Mouse (Mus musculus) activated CD4-positive, CD25-positive, alpha-beta regulatory T cell (primary cell): ENCODE data around the gene Gemin8. TPM values are rescaled to one million over a fixed set of nuclear protein-coding genes. Genes with fewer than 3 reads are reported as not detected.

Experiments
- polyA plus RNA-seq, 2 experiments: library from polyadenylated mRNA; unstranded; fragments of 100-300 nt; shearing (Covaris generic); gene quantifications; one replicate each; pipeline ENCODE4 v1.2.1; 2017

The Gemin8 gene
- polyA plus RNA-seq: 10 to 100 TPM; 10.5 to 12.7 TPM

DNA sequence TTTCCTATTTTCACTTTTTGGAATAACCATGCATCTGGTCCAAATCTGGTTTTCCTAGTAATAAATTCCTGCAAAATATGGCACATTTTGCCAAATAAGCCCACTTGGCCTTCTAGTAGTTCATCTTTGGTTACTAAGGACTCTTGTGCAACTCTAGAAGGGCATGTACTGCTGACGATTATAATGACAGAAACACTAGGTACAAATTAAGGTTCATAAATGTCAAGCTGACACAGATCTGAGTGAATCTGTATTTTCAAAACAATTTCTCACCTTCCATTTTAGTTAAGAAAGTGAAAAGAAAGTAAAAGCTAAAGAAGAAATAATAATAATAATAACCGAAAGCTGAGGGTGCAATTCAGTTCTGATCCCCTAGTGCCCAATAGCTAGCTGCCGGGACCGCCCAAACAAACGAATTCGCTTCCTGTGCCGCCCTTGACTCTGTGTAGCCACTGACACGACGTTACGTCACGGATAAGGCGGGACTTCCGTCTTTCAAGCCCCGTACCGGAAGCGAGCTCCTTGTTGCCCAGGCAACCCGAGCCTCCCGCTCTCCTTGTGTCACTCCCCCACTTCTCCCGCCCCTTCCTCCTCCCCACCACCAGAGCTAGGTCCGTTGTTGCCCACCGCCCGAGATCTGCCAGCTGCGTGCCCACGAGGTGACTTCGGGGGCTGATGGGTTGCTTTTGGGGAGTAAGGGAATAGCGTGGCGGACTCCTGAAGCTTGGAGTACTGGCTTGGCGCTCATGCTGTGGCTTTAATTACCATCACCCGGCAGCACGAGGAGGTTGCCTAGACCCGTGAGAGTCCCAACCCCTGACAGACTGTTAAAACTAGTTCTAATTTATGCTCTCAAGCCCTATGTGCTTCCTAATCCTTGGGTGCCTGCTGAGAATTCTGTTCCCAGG is at the start of gene Gemin8:
Gemin8 (plus strand) TSS at position 563 of the 908 bp plus-strand sequence.

DNA sequence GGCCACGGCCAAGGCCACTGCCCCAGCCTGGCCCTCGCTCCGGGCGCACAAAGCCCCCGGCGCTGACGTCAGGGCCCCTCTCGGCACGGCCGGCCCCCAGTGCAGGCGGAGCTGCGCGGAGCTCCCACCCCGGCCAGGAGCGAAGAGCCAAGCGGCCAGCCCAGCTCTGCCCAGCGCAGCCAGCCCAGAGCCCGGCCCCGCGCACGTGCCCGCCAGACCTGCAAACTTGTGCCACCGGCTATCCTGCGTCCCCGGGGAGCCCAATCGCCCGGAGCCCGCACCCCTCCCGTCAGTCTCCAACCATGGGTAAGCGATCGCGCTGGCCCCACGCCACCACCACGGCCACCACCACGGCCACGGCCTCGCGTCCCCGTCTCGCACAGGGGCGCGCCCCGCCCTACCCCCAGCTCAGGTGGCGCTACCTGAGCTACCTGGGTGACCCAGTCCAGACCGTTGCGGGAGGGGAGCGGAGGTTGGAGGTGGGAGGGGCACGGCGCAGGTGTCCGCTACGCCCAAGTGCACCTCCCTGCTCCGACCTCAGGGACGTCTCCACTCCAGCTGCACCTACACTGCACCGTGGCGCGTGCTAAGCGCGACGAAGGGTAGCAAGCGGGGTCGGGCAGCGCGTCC is 68.7 kb downstream of the Gemin8 start, which contains the start of gene Gpm6b:
Gpm6b (plus strand) TSS at position 81 of the 630 bp plus-strand sequence.

Other genes starting within 250 kb of the Gemin8 start
- 10 to 100 TPM; 11.2 to 17.4 TPM for gene Gpm6b, start 68.5 kb downstream of the Gemin8 start, polyA plus RNA-seq